Mouse (Mus musculus): ENCODE measurements around the gene Kansl1.

DNA sequence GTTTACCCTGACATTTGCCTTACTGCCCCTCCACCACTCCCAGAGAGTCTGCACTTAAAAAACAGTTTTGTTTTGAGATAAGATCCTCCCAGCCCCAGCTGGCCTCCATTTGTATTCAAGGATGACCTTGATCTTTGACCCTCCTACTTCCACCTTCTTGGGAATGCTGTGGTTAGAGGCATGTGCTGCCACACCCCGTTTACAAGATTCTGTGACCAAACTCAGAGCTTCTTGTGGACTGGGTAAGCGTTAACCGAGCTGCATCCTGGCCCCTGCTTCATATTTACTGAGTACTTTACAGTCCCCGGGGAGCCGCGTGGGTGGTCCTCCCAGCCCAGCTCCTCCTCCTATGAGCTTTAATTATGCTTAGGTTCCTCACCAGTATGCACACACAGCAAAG lies 173.0 kb downstream of the Kansl1 start:
- TF ChIP-seq POLR2A (IDR thresholded peaks at IDR 0.05; ENCODE audit: low read depth, low read length) (no peak), CTCF (IDR thresholded peaks at IDR 0.05; ENCODE audit: extremely low read depth, insufficient read depth, insufficient read length, insufficient replicate concordance) (no peak)

Measured in spleen, adult 2 months (tissue).